In genomic region chr9:91348746-91349145, GRCm38 (mm10) we compare ENCODE assay signal across 24 mouse cellular contexts. TPM values are rescaled to one million over a fixed set of nuclear protein-coding genes. Genes with fewer than 3 reads are reported as not detected.
DNase-seq lines count a peak whose midpoint lies in the region; ATAC-seq and TF ChIP-seq lines count a peak whose summit lies in the region.
"Had no signal": no experiment of that assay in that cellular context is flagged by ENCODE, and none has a peak within 500 bp of the region (broad histone marks: within the 10 kb centered on the region; RNA-seq: fewer than 3 reads in every experiment).

No protein-coding gene starts in this region.

- no peak overlapping the region for H3K9ac ChIP-seq in forebrain, embryonic 14.5 days (ENCODE audit: low read length)
- no peak overlapping the region for H3K9ac ChIP-seq in forebrain, postnatal 0 days
- no peak overlapping the region for H3K9ac ChIP-seq in midbrain, embryonic 11.5 days (ENCODE audit: low read length)
- H3K9ac ChIP-seq in midbrain, postnatal 0 days (replicated peaks; ENCODE audit: low read length, poor library complexity, severe bottlenecking), result no peak overlapping the region
- no peak overlapping the region for H3K9ac ChIP-seq in neural tube, embryonic 11.5 days (ENCODE audit: low read length)
- H3K9ac ChIP-seq in neural tube, embryonic 15.5 days (replicated peaks), result no peak overlapping the region
- H3K9ac ChIP-seq: embryonic facial prominence, embryonic 13.5 days; intestine, embryonic 15.5 days had no signal

- 59% methylated on average over 1 of the region's 1 CpGs for WGBS in forebrain, embryonic 14.5 days
- WGBS in forebrain, postnatal 0 days, result 63% methylated on average over 1 of the region's 1 CpGs
- 43% methylated on average over 1 of the region's 1 CpGs for WGBS in midbrain, embryonic 11.5 days
- 60% methylated on average over 1 of the region's 1 CpGs for WGBS in midbrain, postnatal 0 days
- WGBS in neural tube, embryonic 11.5 days, result 50% methylated on average over 1 of the region's 1 CpGs
- WGBS in neural tube, embryonic 15.5 days, result 46% methylated on average over 1 of the region's 1 CpGs

- TF ChIP-seq CTCF in forebrain, postnatal 0 days (IDR thresholded peaks at IDR 0.05; ENCODE audit: low read depth), result no peak
- no peak for TF ChIP-seq CTCF in midbrain, postnatal 0 days (IDR thresholded peaks at IDR 0.05)

- H3K4me2 ChIP-seq in forebrain, embryonic 14.5 days (ENCODE audit: low read length), result peak overlapping the region; percentile 33; the same call in 1 of the 2 replicates
- no peak overlapping the region for H3K4me2 ChIP-seq in forebrain, postnatal 0 days (ENCODE audit: low read depth)
- no peak overlapping the region for H3K4me2 ChIP-seq in midbrain, embryonic 11.5 days
- H3K4me2 ChIP-seq in midbrain, postnatal 0 days (ENCODE audit: low read depth, low read length, poor library complexity, severe bottlenecking), result no peak overlapping the region
- H3K4me2 ChIP-seq in neural tube, embryonic 11.5 days (ENCODE audit: low read depth), result peak overlapping the region; percentile 32
- no peak overlapping the region for H3K4me2 ChIP-seq in neural tube, embryonic 15.5 days
- H3K4me2 ChIP-seq: embryonic facial prominence, embryonic 13.5 days; intestine, embryonic 15.5 days had no signal

- DNase-seq in cerebellum, adult 9-10 months, result peak; percentile 57
- no peak for DNase-seq in cerebellum, adult 11-12 months
- no peak for DNase-seq in forebrain, embryonic 14.5 days (ENCODE audit: low spot score)
- DNase-seq in forebrain, postnatal 0 days, result no peak
- DNase-seq in midbrain, embryonic 11.5 days (ENCODE audit: low spot score, missing footprints), result peak; percentile 87
- no peak for DNase-seq in midbrain, postnatal 0 days (ENCODE audit: low spot score)
- no peak for DNase-seq in neural tube, embryonic 11.5 days (ENCODE audit: low spot score)
- DNase-seq: adrenal gland, adult 8-10 months; adrenal gland, postnatal 36 days; B cell, adult 2 months; cerebellum, adult 11 months; cerebellum, adult 9-11 months; cerebellum, postnatal 36 days; gastrocnemius, postnatal 10 days; heart, adult 18-20 months; heart, postnatal 10 days; heart, postnatal 4 days had no signal

- H3K27ac ChIP-seq in forebrain, embryonic 14.5 days (ENCODE audit: low read depth, low read length), result no peak overlapping the region
- H3K27ac ChIP-seq in forebrain, postnatal 0 days (ENCODE audit: low read depth, low read length), result no peak overlapping the region
- no peak overlapping the region for H3K27ac ChIP-seq in midbrain, embryonic 11.5 days (ENCODE audit: low read depth, low read length)
- no peak overlapping the region for H3K27ac ChIP-seq in midbrain, postnatal 0 days (ENCODE audit: low read depth, low read length)
- H3K27ac ChIP-seq in neural tube, embryonic 11.5 days (ENCODE audit: low read depth, low read length), result no peak overlapping the region
- H3K27ac ChIP-seq in neural tube, embryonic 15.5 days (replicated peaks), result no peak overlapping the region
- H3K27ac ChIP-seq: embryonic facial prominence, embryonic 13.5 days; heart, embryonic 10.5 days; intestine, embryonic 15.5 days had no signal

- no peak for ATAC-seq in forebrain, embryonic 14.5 days
- no peak for ATAC-seq in forebrain, postnatal 0 days
- no peak for ATAC-seq in midbrain, embryonic 11.5 days (ENCODE audit: low FRiP score)
- ATAC-seq in midbrain, postnatal 0 days (ENCODE audit: low FRiP score), result no peak
- ATAC-seq in neural tube, embryonic 11.5 days (ENCODE audit: insufficient read depth, low FRiP score, low TSS enrichment), result no peak
- ATAC-seq in neural tube, embryonic 15.5 days (ENCODE audit: low FRiP score), result no peak
- ATAC-seq: CD4-positive, CD25-positive, alpha-beta regulatory T cell, adult 4 months; intestine, embryonic 15.5 days had no signal

- no peak overlapping the region for H3K4me3 ChIP-seq in forebrain, embryonic 14.5 days (ENCODE audit: low read depth, low read length)
- H3K4me3 ChIP-seq in forebrain, postnatal 0 days (ENCODE audit: low read depth, low read length), result no peak overlapping the region
- H3K4me3 ChIP-seq in midbrain, embryonic 11.5 days (ENCODE audit: low read depth, low read length), result no peak overlapping the region
- no peak overlapping the region for H3K4me3 ChIP-seq in midbrain, postnatal 0 days (ENCODE audit: low read depth, low read length)
- H3K4me3 ChIP-seq in neural tube, embryonic 11.5 days (ENCODE audit: low read depth, low read length), result no peak overlapping the region
- no peak overlapping the region for H3K4me3 ChIP-seq in neural tube, embryonic 15.5 days (replicated peaks)
- H3K4me3 ChIP-seq: embryonic facial prominence, embryonic 13.5 days; heart, embryonic 10.5 days; intestine, embryonic 15.5 days had no signal

- peaks cover 30% of the 10 kb centered on the region for H3K27me3 ChIP-seq in forebrain, embryonic 14.5 days (replicated peaks; ENCODE audit: control insufficient read depth, insufficient read depth, low read length)
- peaks cover 31% of the 10 kb centered on the region for H3K27me3 ChIP-seq in forebrain, postnatal 0 days (ENCODE audit: insufficient read depth, low read length)
- peaks cover 40% of the 10 kb centered on the region for H3K27me3 ChIP-seq in midbrain, embryonic 11.5 days (ENCODE audit: control insufficient read depth, insufficient read depth, low read length)
- peaks cover 21% of the 10 kb centered on the region for H3K27me3 ChIP-seq in midbrain, postnatal 0 days (ENCODE audit: insufficient read depth, low read length)
- H3K27me3 ChIP-seq in neural tube, embryonic 11.5 days (ENCODE audit: control insufficient read depth, insufficient read depth, low read length), result peaks cover 37% of the 10 kb centered on the region
- H3K27me3 ChIP-seq in neural tube, embryonic 15.5 days (replicated peaks), result peaks cover 15% of the 10 kb centered on the region

- no peaks in the 10 kb centered on the region for H3K9me3 ChIP-seq in forebrain, embryonic 14.5 days (replicated peaks; ENCODE audit: control insufficient read depth, low read length)
- H3K9me3 ChIP-seq in forebrain, postnatal 0 days (ENCODE audit: low read length), result no peaks in the 10 kb centered on the region
- H3K9me3 ChIP-seq in midbrain, embryonic 11.5 days (ENCODE audit: control insufficient read depth, low read length), result no peaks in the 10 kb centered on the region
- no peaks in the 10 kb centered on the region for H3K9me3 ChIP-seq in midbrain, postnatal 0 days (ENCODE audit: low read length)
- no peaks in the 10 kb centered on the region for H3K9me3 ChIP-seq in neural tube, embryonic 11.5 days (ENCODE audit: control insufficient read depth, low read length)
- no peaks in the 10 kb centered on the region for H3K9me3 ChIP-seq in neural tube, embryonic 15.5 days (replicated peaks)
- H3K9me3 ChIP-seq: embryonic facial prominence, embryonic 13.5 days; heart, embryonic 10.5 days; intestine, embryonic 15.5 days had no signal

- H3K36me3 ChIP-seq in forebrain, embryonic 14.5 days (ENCODE audit: control insufficient read depth, insufficient read depth, low read length), result no peaks in the 10 kb centered on the region
- H3K36me3 ChIP-seq in forebrain, postnatal 0 days (ENCODE audit: insufficient read depth), result no peaks in the 10 kb centered on the region
- no peaks in the 10 kb centered on the region for H3K36me3 ChIP-seq in midbrain, embryonic 11.5 days (ENCODE audit: control insufficient read depth, insufficient read depth, low read length)
- H3K36me3 ChIP-seq in midbrain, postnatal 0 days (ENCODE audit: insufficient read depth, low read length), result no peaks in the 10 kb centered on the region
- H3K36me3 ChIP-seq in neural tube, embryonic 11.5 days (ENCODE audit: control insufficient read depth, insufficient read depth, low read length), result no peaks in the 10 kb centered on the region
- no peaks in the 10 kb centered on the region for H3K36me3 ChIP-seq in neural tube, embryonic 15.5 days
- H3K36me3 ChIP-seq: embryonic facial prominence, embryonic 13.5 days; G1E; heart, embryonic 10.5 days; intestine, embryonic 15.5 days had no signal

- H3K4me1 ChIP-seq in forebrain, embryonic 14.5 days (ENCODE audit: control insufficient read depth, insufficient read depth, low read length), result peaks cover 2% of the 10 kb centered on the region; the same call in 1 of the 2 replicates
- H3K4me1 ChIP-seq in forebrain, postnatal 0 days (ENCODE audit: insufficient read depth), result no peaks in the 10 kb centered on the region
- peaks cover 7% of the 10 kb centered on the region for H3K4me1 ChIP-seq in midbrain, embryonic 11.5 days (ENCODE audit: control insufficient read depth, insufficient read depth, low read length)
- no peaks in the 10 kb centered on the region for H3K4me1 ChIP-seq in midbrain, postnatal 0 days (ENCODE audit: insufficient read depth, low read length)
- peaks cover 3% of the 10 kb centered on the region; the same call in 1 of the 2 replicates for H3K4me1 ChIP-seq in neural tube, embryonic 11.5 days (ENCODE audit: control insufficient read depth, insufficient read depth, low read length)
- H3K4me1 ChIP-seq in neural tube, embryonic 15.5 days, result no peaks in the 10 kb centered on the region; the same call in 1 of the 2 replicates
- H3K4me1 ChIP-seq: embryonic facial prominence, embryonic 13.5 days; intestine, embryonic 15.5 days had no signal

RNA-seq across cellular contexts. Expression of gene Zic4, which starts 13.5 kb away (rescaled TPM):
- polyA plus RNA-seq in forebrain, embryonic 14.5 days (2014; fragmentation: Nextera tagmentation; extraction: Ambion mirVana), result 45.1 and 56.3 TPM in 2 replicates
- total RNA-seq in forebrain, postnatal 0 days (2014; rRNA removed), result 44.3 and 99.2 TPM in 2 replicates
- 24.7 and 48.1 TPM in 2 replicates for polyA plus RNA-seq in forebrain, postnatal 0 days (2015; fragmentation: Nextera tagmentation; extraction: Ambion mirVana)
- polyA plus RNA-seq in midbrain, embryonic 11.5 days (2014; fragmentation: Nextera tagmentation; extraction: Ambion mirVana), result 41.7 and 42.5 TPM in 2 replicates
- 54.7 and 73.4 TPM in 2 replicates for total RNA-seq in midbrain, postnatal 0 days (2014; rRNA removed)
- 22.2 and 33.5 TPM in 2 replicates for polyA plus RNA-seq in midbrain, postnatal 0 days (2015; fragmentation: Nextera tagmentation; extraction: Ambion mirVana)
- 52.2 and 58.1 TPM in 2 replicates for polyA plus RNA-seq in neural tube, embryonic 11.5 days (2014; fragmentation: Nextera tagmentation; extraction: Ambion mirVana)
- 28.3 and 44.9 TPM in 2 replicates for polyA plus RNA-seq in neural tube, embryonic 15.5 days (2015; fragmentation: Nextera tagmentation; extraction: Ambion mirVana)
- total RNA-seq: adrenal gland, adult 8-10 months; adrenal gland, postnatal 36 days; heart, adult 18-20 months; heart, postnatal 10 days; heart, postnatal 4 days had no signal
- polyA plus RNA-seq: G1E; heart, embryonic 14.5 days; intestine, embryonic 15.5 days had no signal

RNA-seq across cellular contexts. Expression of gene Zic1, which starts 16.9 kb away (rescaled TPM):
- polyA plus RNA-seq in forebrain, embryonic 14.5 days (2014; fragmentation: Nextera tagmentation; extraction: Ambion mirVana), result 14.4 and 14.8 TPM in 2 replicates
- total RNA-seq in forebrain, postnatal 0 days (2014; rRNA removed), result 65.4 and 127 TPM in 2 replicates
- 4.4 and 8.9 TPM in 2 replicates for polyA plus RNA-seq in forebrain, postnatal 0 days (2015; fragmentation: Nextera tagmentation; extraction: Ambion mirVana)
- 13.7 and 14.8 TPM in 2 replicates for polyA plus RNA-seq in midbrain, embryonic 11.5 days (2014; fragmentation: Nextera tagmentation; extraction: Ambion mirVana)
- 91.8 and 146 TPM in 2 replicates for total RNA-seq in midbrain, postnatal 0 days (2014; rRNA removed)
- polyA plus RNA-seq in midbrain, postnatal 0 days (2015; fragmentation: Nextera tagmentation; extraction: Ambion mirVana), result 4.1 and 8.2 TPM in 2 replicates
- 17.3 and 17.9 TPM in 2 replicates for polyA plus RNA-seq in neural tube, embryonic 11.5 days (2014; fragmentation: Nextera tagmentation; extraction: Ambion mirVana)
- 9.7 and 13.2 TPM in 2 replicates for polyA plus RNA-seq in neural tube, embryonic 15.5 days (2015; fragmentation: Nextera tagmentation; extraction: Ambion mirVana)
- total RNA-seq: adrenal gland, postnatal 36 days; heart, adult 18-20 months; heart, postnatal 4 days had no signal
- polyA plus RNA-seq: CD4-positive, CD25-positive, alpha-beta regulatory T cell, adult 4 months; G1E; heart, embryonic 10.5 days; heart, embryonic 14.5 days; intestine, embryonic 15.5 days had no signal

Comparison
In these comparisons a context has a peak if more than half of its experiments do, and no peak if none do; other contexts are left out.
1. DNase-seq: peak in cerebellum, adult 9-10 months (single experiment) and midbrain, embryonic 11.5 days (single experiment); none in cerebellum, adult 11-12 months (single experiment), forebrain, embryonic 14.5 days (single experiment), forebrain, postnatal 0 days (single experiment), midbrain, postnatal 0 days (single experiment) and neural tube, embryonic 11.5 days (single experiment).
2. H3K4me2 ChIP-seq: peak in forebrain, embryonic 14.5 days (single experiment) and neural tube, embryonic 11.5 days (single experiment); none in forebrain, postnatal 0 days (single experiment), midbrain, embryonic 11.5 days (single experiment), midbrain, postnatal 0 days (single experiment) and neural tube, embryonic 15.5 days (single experiment).